In the genomic region with DNA sequence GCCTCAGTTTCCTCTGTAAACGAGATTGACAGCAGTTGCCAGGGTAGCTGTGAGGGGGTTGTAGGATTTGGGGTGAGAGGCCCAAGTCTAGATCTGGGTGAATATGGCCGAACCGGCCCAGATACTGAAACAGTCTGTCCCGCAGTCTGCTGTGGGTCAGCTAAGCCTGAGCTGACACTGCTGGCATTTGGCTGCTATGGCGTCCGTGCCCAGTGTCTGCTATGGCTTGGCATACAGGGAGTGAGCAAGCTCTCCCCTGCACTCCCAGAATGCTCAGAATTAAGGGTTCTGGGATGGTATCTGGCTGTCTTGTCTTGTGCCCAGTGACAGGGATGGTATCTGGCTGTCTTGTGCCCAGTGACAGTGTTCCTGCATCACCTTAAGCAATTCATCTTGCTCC, we compare ENCODE assay signal across 14 mouse cellular contexts. TPM values are rescaled to one million over a fixed set of nuclear protein-coding genes. Genes with fewer than 3 reads are reported as not detected.
DNase-seq lines count a peak whose midpoint lies in the region; ATAC-seq and TF ChIP-seq lines count a peak whose summit lies in the region.
"Had no signal": no experiment of that assay in that cellular context is flagged by ENCODE, and none has a peak within 500 bp of the region (broad histone marks: within the 10 kb centered on the region; RNA-seq: fewer than 3 reads in every experiment).

No protein-coding gene starts in this region.

- no peaks in the 10 kb centered on the region for H3K9me3 ChIP-seq in forebrain, postnatal 0 days (ENCODE audit: low read length)
- no peaks in the 10 kb centered on the region for H3K9me3 ChIP-seq in midbrain, embryonic 11.5 days (ENCODE audit: control insufficient read depth, low read length)
- H3K9me3 ChIP-seq in neural tube, embryonic 15.5 days (replicated peaks), result no peaks in the 10 kb centered on the region
- H3K9me3 ChIP-seq: embryonic facial prominence, embryonic 12.5 days had no signal

- TF ChIP-seq CTCF in forebrain, postnatal 0 days (IDR thresholded peaks at IDR 0.05; ENCODE audit: low read depth), result no peak

- H3K27ac ChIP-seq in forebrain, postnatal 0 days (ENCODE audit: low read depth, low read length), result peak overlapping the region; percentile 64
- peak overlapping the region; percentile 85 for H3K27ac ChIP-seq in midbrain, embryonic 11.5 days (ENCODE audit: low read depth, low read length)
- H3K27ac ChIP-seq in neural tube, embryonic 15.5 days (replicated peaks), result peak overlapping the region; percentile 78
- H3K27ac ChIP-seq: embryonic facial prominence, embryonic 12.5 days; kidney, postnatal 0 days had no signal

- H3K27me3 ChIP-seq in forebrain, postnatal 0 days (ENCODE audit: insufficient read depth, low read length), result no peaks in the 10 kb centered on the region
- H3K27me3 ChIP-seq in midbrain, embryonic 11.5 days (ENCODE audit: control insufficient read depth, insufficient read depth, low read length), result no peaks in the 10 kb centered on the region
- no peaks in the 10 kb centered on the region for H3K27me3 ChIP-seq in neural tube, embryonic 15.5 days (replicated peaks)
- H3K27me3 ChIP-seq: embryonic facial prominence, embryonic 12.5 days had no signal

- H3K4me1 ChIP-seq in forebrain, postnatal 0 days (ENCODE audit: insufficient read depth), result peaks cover 86% of the 10 kb centered on the region
- peaks cover 91% of the 10 kb centered on the region for H3K4me1 ChIP-seq in midbrain, embryonic 11.5 days (ENCODE audit: control insufficient read depth, insufficient read depth, low read length)
- peaks cover 100% of the 10 kb centered on the region for H3K4me1 ChIP-seq in neural tube, embryonic 15.5 days

- DNase-seq in cerebellum, postnatal 25 days, result peak; percentile 58 to 62
- DNase-seq in cerebellum, adult 8-10 months, result no peak
- no peak for DNase-seq in forebrain, postnatal 0 days
- DNase-seq in midbrain, embryonic 11.5 days (ENCODE audit: low spot score, missing footprints), result no peak
- DNase-seq in frontal cortex, postnatal 10 days (ENCODE audit: low spot score in 2 of 2), result no peak
- no peak for DNase-seq in lung, postnatal 14 days
- no peak for DNase-seq in layer of hippocampus, adult 11-12 months (ENCODE audit: low spot score)
- DNase-seq: adrenal gland, adult 8-10 months; right cerebral cortex, postnatal 25 days; thymus, postnatal 14 days had no signal

- no peak overlapping the region for H3K4me2 ChIP-seq in forebrain, postnatal 0 days (ENCODE audit: low read depth)
- H3K4me2 ChIP-seq in midbrain, embryonic 11.5 days, result no peak overlapping the region
- no peak overlapping the region for H3K4me2 ChIP-seq in neural tube, embryonic 15.5 days
- H3K4me2 ChIP-seq: embryonic facial prominence, embryonic 12.5 days; liver, embryonic 11.5 days had no signal

- ATAC-seq in forebrain, postnatal 0 days, result no peak
- ATAC-seq in midbrain, embryonic 11.5 days (ENCODE audit: low FRiP score), result no peak
- no peak for ATAC-seq in neural tube, embryonic 15.5 days (ENCODE audit: low FRiP score)

- WGBS in forebrain, postnatal 0 days, result 85% methylated on average over 6 of the region's 6 CpGs
- WGBS in midbrain, embryonic 11.5 days, result 84% methylated on average over 6 of the region's 6 CpGs
- 87% methylated on average over 6 of the region's 6 CpGs for WGBS in neural tube, embryonic 15.5 days

- H3K36me3 ChIP-seq in forebrain, postnatal 0 days (ENCODE audit: insufficient read depth), result 0 out of 2 replicates have a peak, but pooled peaks cover 2% of the 10 kb centered on the region
- no peaks in the 10 kb centered on the region; the same call in 1 of the 2 replicates for H3K36me3 ChIP-seq in midbrain, embryonic 11.5 days (ENCODE audit: control insufficient read depth, insufficient read depth, low read length)
- no peaks in the 10 kb centered on the region; the same call in 1 of the 2 replicates for H3K36me3 ChIP-seq in neural tube, embryonic 15.5 days
- H3K36me3 ChIP-seq: embryonic facial prominence, embryonic 12.5 days had no signal

- H3K9ac ChIP-seq in forebrain, postnatal 0 days, result no peak overlapping the region
- H3K9ac ChIP-seq in midbrain, embryonic 11.5 days (ENCODE audit: low read length), result no peak overlapping the region; the same call in 1 of the 2 replicates
- H3K9ac ChIP-seq in neural tube, embryonic 15.5 days (replicated peaks), result no peak overlapping the region
- H3K9ac ChIP-seq: embryonic facial prominence, embryonic 12.5 days had no signal

- no peak overlapping the region for H3K4me3 ChIP-seq in forebrain, postnatal 0 days (ENCODE audit: low read depth, low read length)
- H3K4me3 ChIP-seq in midbrain, embryonic 11.5 days (ENCODE audit: low read depth, low read length), result no peak overlapping the region
- H3K4me3 ChIP-seq in neural tube, embryonic 15.5 days (replicated peaks), result no peak overlapping the region
- H3K4me3 ChIP-seq: embryonic facial prominence, embryonic 12.5 days had no signal

RNA-seq across cellular contexts. Expression of gene Lrp8, which starts 29.6 kb away (rescaled TPM):
- total RNA-seq in forebrain, postnatal 0 days (2014; rRNA removed), result 60.7 and 90.2 TPM in 2 replicates
- polyA plus RNA-seq in forebrain, postnatal 0 days (2015; fragmentation: Nextera tagmentation; extraction: Ambion mirVana), result 21.9 and 38.3 TPM in 2 replicates
- 21.3 and 21.4 TPM in 2 replicates for polyA plus RNA-seq in midbrain, embryonic 11.5 days (2014; fragmentation: Nextera tagmentation; extraction: Ambion mirVana)
- 48.8 and 62.8 TPM in 2 replicates for polyA plus RNA-seq in neural tube, embryonic 15.5 days (2015; fragmentation: Nextera tagmentation; extraction: Ambion mirVana)

RNA-seq across cellular contexts. Expression of gene Magoh, which starts 47.9 kb away (rescaled TPM):
- 49.8 and 64.5 TPM in 2 replicates for total RNA-seq in forebrain, postnatal 0 days (2014; rRNA removed)
- 138 and 180 TPM in 2 replicates for polyA plus RNA-seq in forebrain, postnatal 0 days (2015; fragmentation: Nextera tagmentation; extraction: Ambion mirVana)
- polyA plus RNA-seq in midbrain, embryonic 11.5 days (2014; fragmentation: Nextera tagmentation; extraction: Ambion mirVana), result 268 and 272 TPM in 2 replicates
- polyA plus RNA-seq in neural tube, embryonic 15.5 days (2015; fragmentation: Nextera tagmentation; extraction: Ambion mirVana), result 105 and 120 TPM in 2 replicates

RNA-seq across cellular contexts. Expression of gene 0610037L13Rik, which starts 57.9 kb away (rescaled TPM):
- total RNA-seq in forebrain, postnatal 0 days (2014; rRNA removed), result 63.7 and 75.6 TPM in 2 replicates
- polyA plus RNA-seq in forebrain, postnatal 0 days (2015; fragmentation: Nextera tagmentation; extraction: Ambion mirVana), result 102 and 110 TPM in 2 replicates
- 130 and 134 TPM in 2 replicates for polyA plus RNA-seq in midbrain, embryonic 11.5 days (2014; fragmentation: Nextera tagmentation; extraction: Ambion mirVana)
- 93.6 and 105 TPM in 2 replicates for polyA plus RNA-seq in neural tube, embryonic 15.5 days (2015; fragmentation: Nextera tagmentation; extraction: Ambion mirVana)

Comparison
In these comparisons a context has a peak if more than half of its experiments do, and no peak if none do; other contexts are left out.
1. DNase-seq: peak in cerebellum, postnatal 25 days (2 of 2); none in cerebellum, adult 8-10 months (single experiment), forebrain, postnatal 0 days (single experiment), midbrain, embryonic 11.5 days (single experiment), frontal cortex, postnatal 10 days (0 of 2), lung, postnatal 14 days (single experiment) and layer of hippocampus, adult 11-12 months (single experiment).
2. Peak in every context shown above with its lines, with median percentiles within 50 percentile points of each other: H3K27ac ChIP-seq.